Mouse (Mus musculus) frontal cortex, adult 2 months (tissue): Measurements from ENCODE around the gene Shisa5. TPM values are rescaled to one million over a fixed set of nuclear protein-coding genes. Genes with fewer than 3 reads are reported as not detected.

ENCODE experiments used
- DNase-seq, 2 experiments: peaks; one replicate each; pipeline ENCODE4 v3.0.0; 2022; ENCODE audit warnings: low spot score in 1 of 2; ENCODE audit errors: extremely low spot score in 1 of 2
- polyA plus RNA-seq: library from polyadenylated mRNA; depleted of rRNA; stranded (reverse); fragments of >200 nt; gene quantifications from 2 replicates; pipeline ENCODE4 v1.2.3, GENCODE M21; 2012; rRNA removed

Shisa5 gene
- polyA plus RNA-seq, 1 experiment, result 101 TPM

- DNase-seq, result no peak
These were observed 67.3 kb downstream of the Shisa5 start for GRCm38 (mm10) chr9:109105648-109106047.

DNA sequence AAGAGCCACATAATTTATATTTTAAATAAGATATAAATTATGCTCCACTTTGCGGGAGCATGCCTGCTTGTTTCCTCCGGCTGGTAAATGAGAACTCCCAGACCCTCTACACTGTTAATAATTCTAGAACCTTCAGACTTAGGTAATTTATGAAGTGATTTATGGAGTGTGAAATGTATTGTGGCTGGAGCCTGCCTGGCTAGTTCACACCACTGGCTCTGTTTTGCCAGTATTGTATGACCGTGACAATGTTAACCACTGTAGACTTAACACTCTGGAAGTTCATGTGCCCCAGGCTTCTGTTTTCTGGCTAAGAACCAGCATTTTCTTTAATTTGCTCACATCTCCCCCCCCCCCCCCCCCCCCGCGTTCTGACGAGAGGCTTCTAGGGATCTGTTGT, 69.0 kb downstream of the Shisa5 start:
- DNase-seq, result no peak

Other genes with a start within 250 kb of the Shisa5 start
- 55.5 and 58.8 TPM in 2 replicates for gene Nckipsd, start 230.2 kb upstream of the Shisa5 start, polyA plus RNA-seq
- gene Celsr3, start 212.2 kb upstream of the Shisa5 start, polyA plus RNA-seq, result 67.4 and 74.7 TPM in 2 replicates
- 19.5 and 20.7 TPM in 2 replicates for gene Slc26a6, start 185.3 kb upstream of the Shisa5 start, polyA plus RNA-seq
- gene Tmem89, start 123.9 kb upstream of the Shisa5 start, polyA plus RNA-seq, result 0.50 TPM in 2 replicates
- 467 and 477 TPM in 2 replicates for gene Uqcrc1, start 101.9 kb upstream of the Shisa5 start, polyA plus RNA-seq
- 12.1 and 13.2 TPM in 2 replicates for gene Col7a1, start 85.0 kb upstream of the Shisa5 start, polyA plus RNA-seq
- 0.38 and 0.92 TPM in 2 replicates for gene Ucn2, start 52.6 kb upstream of the Shisa5 start, polyA plus RNA-seq
- gene Pfkfb4, start 46.8 kb upstream of the Shisa5 start, polyA plus RNA-seq, result 17.9 and 18.1 TPM in 2 replicates
- gene Trex1, start 21.2 kb downstream of the Shisa5 start, polyA plus RNA-seq, result 36.9 and 43.5 TPM in 2 replicates
- 35.6 and 37.6 TPM in 2 replicates for gene Atrip, start 35.6 kb downstream of the Shisa5 start, polyA plus RNA-seq
- gene Ccdc51, start 43.9 kb downstream of the Shisa5 start, polyA plus RNA-seq, result 5.9 and 6.0 TPM in 2 replicates
- gene Tma7, start 44.0 kb downstream of the Shisa5 start, polyA plus RNA-seq, result 173 and 184 TPM in 2 replicates
- gene Plxnb1, start 56.8 kb downstream of the Shisa5 start, polyA plus RNA-seq, result 27.6 and 32.6 TPM in 2 replicates
- not detected in 2 replicates for gene Fbxw21, start 123.5 kb downstream of the Shisa5 start, polyA plus RNA-seq
- gene Fbxw13, start 157.4 kb downstream of the Shisa5 start, polyA plus RNA-seq, result not detected in 2 replicates
- not detected in 2 replicates for gene Fbxw20, start 196.2 kb downstream of the Shisa5 start, polyA plus RNA-seq
- 0.06 TPM in 1 of 2 replicates, not detected in the other for gene Fbxw14, start 249.1 kb downstream of the Shisa5 start, polyA plus RNA-seq